Comparison of ENCODE assay signal across 14 mouse cellular contexts in the genomic region with DNA sequence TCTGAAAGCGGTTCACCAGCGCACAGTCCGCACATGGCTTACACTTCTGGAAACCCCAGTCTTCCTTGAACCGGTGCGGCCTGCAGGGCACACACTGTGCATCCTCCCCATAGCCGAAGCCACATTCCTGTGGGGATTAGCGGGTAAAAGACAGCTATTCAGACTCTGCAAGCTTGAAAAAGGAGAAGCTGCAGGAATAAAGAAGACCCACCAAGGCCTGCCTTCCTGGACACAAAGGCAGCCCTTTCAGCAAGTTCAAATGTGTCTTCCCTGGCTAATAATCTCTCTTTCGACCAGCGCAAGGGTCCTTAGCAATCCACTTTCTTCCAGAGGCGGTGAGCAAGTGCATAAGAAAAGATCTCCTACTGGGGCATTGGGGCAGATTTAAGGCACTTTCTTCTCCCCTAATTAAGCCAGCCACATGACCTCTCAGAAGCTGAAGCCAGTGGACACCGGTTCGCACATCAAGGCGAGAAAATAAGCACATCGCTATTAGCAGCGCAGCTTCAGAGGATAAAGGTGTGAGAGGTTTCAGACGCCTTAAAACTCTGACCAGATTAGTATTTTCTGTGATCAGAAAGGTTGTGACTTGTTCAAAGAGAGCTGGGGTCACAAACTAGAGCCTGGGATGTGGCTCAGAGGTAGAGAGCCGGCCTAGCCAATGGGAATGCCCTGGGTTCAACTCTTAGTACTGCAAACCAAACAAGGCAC. TPM values are rescaled to one million over a fixed set of nuclear protein-coding genes. Genes with fewer than 3 reads are reported as not detected.
DNase-seq lines count a peak whose midpoint lies in the region; ATAC-seq and TF ChIP-seq lines count a peak whose summit lies in the region.
"Had no signal": no experiment of that assay in that cellular context is flagged by ENCODE, and none has a peak within 500 bp of the region (broad histone marks: within the 10 kb centered on the region; RNA-seq: fewer than 3 reads in every experiment).

No protein-coding gene starts in this region.

- H3K4me3 ChIP-seq in midbrain, embryonic 10.5 days = no peak overlapping the region
- no peak overlapping the region for H3K4me3 ChIP-seq in midbrain, postnatal 0 days (ENCODE audit: low read depth, low read length)
- H3K4me3 ChIP-seq in forebrain, embryonic 13.5 days = no peak overlapping the region
- H3K4me3 ChIP-seq in midbrain, embryonic 16.5 days (ENCODE audit: low read depth, low read length) = no peak overlapping the region

- H3K9ac ChIP-seq in midbrain, postnatal 0 days (replicated peaks; ENCODE audit: low read length, poor library complexity, severe bottlenecking) = no peak overlapping the region
- H3K9ac ChIP-seq in forebrain, embryonic 13.5 days = peak overlapping the region; percentile 21; the same call in 1 of the 2 replicates
- H3K9ac ChIP-seq in midbrain, embryonic 16.5 days (ENCODE audit: low read depth, low read length) = no peak overlapping the region

- H3K4me1 ChIP-seq in midbrain, embryonic 10.5 days = peaks cover 66% of the 10 kb centered on the region
- H3K4me1 ChIP-seq in midbrain, postnatal 0 days (ENCODE audit: insufficient read depth, low read length) = no peaks in the 10 kb centered on the region
- peaks cover 27% of the 10 kb centered on the region for H3K4me1 ChIP-seq in forebrain, embryonic 13.5 days
- H3K4me1 ChIP-seq in midbrain, embryonic 16.5 days (ENCODE audit: control insufficient read depth, insufficient read depth, low read length) = peaks cover 6% of the 10 kb centered on the region

- ATAC-seq in midbrain, postnatal 0 days (ENCODE audit: low FRiP score) = no peak
- peak; percentile 61; the same call in 1 of the 2 replicates for ATAC-seq in forebrain, embryonic 13.5 days
- ATAC-seq in midbrain, embryonic 16.5 days = peak; percentile 32; the same call in 1 of the 2 replicates
- ATAC-seq in cerebellum, adult (ENCODE audit: insufficient number of reproducible peaks, low FRiP score, low TSS enrichment) = no peak
- ATAC-seq: activated CD4-positive, CD25-positive, alpha-beta regulatory T cell, adult 4 months had no signal

- H3K4me2 ChIP-seq in midbrain, postnatal 0 days (ENCODE audit: low read depth, low read length, poor library complexity, severe bottlenecking) = no peak overlapping the region
- H3K4me2 ChIP-seq in forebrain, embryonic 13.5 days = peak overlapping the region; percentile 10; the same call in 1 of the 2 replicates
- H3K4me2 ChIP-seq in midbrain, embryonic 16.5 days (ENCODE audit: low read length) = no peak overlapping the region

- intact Hi-C loops in heart, postnatal 25 days (cut with DNase I) = no loop called here

- 3% methylated on average over 17 of the region's 17 CpGs for WGBS in midbrain, embryonic 10.5 days
- WGBS in midbrain, postnatal 0 days = 23% methylated on average over 17 of the region's 17 CpGs
- WGBS in forebrain, embryonic 13.5 days = 3% methylated on average over 17 of the region's 17 CpGs
- 13% methylated on average over 17 of the region's 17 CpGs for WGBS in midbrain, embryonic 16.5 days

- peaks cover 39% of the 10 kb centered on the region for H3K27me3 ChIP-seq in midbrain, embryonic 10.5 days (ENCODE audit: low read depth, poor library complexity, severe bottlenecking)
- H3K27me3 ChIP-seq in midbrain, postnatal 0 days (ENCODE audit: insufficient read depth, low read length) = no peaks in the 10 kb centered on the region
- H3K27me3 ChIP-seq in forebrain, embryonic 13.5 days = no peaks in the 10 kb centered on the region
- no peaks in the 10 kb centered on the region for H3K27me3 ChIP-seq in midbrain, embryonic 16.5 days (ENCODE audit: control insufficient read depth, insufficient read depth, low read depth, low read length)

- peak; percentile 84 for DNase-seq in midbrain, embryonic 10.5 days (ENCODE audit: low spot score)
- DNase-seq in midbrain, postnatal 0 days (ENCODE audit: low spot score) = no peak
- peak; percentile 61 for DNase-seq in embryo, embryonic 9.5 days (ENCODE audit: extremely low spot score)
- no peak for DNase-seq in adrenal gland, adult 18-20 months (ENCODE audit: low spot score in 2 of 2)
- no peak for DNase-seq in heart, postnatal 25 days (ENCODE audit: low spot score)
- DNase-seq: B cell, adult 2 months; cerebellum, adult 9-10 months; lung, postnatal 10 days; right cerebral cortex, adult 18-20 months had no signal

- no peaks in the 10 kb centered on the region for H3K9me3 ChIP-seq in midbrain, embryonic 10.5 days (replicated peaks)
- H3K9me3 ChIP-seq in midbrain, postnatal 0 days (ENCODE audit: low read length) = no peaks in the 10 kb centered on the region
- no peaks in the 10 kb centered on the region for H3K9me3 ChIP-seq in forebrain, embryonic 13.5 days (replicated peaks)
- H3K9me3 ChIP-seq in midbrain, embryonic 16.5 days (replicated peaks; ENCODE audit: control insufficient read depth, low read length, poor library complexity, severe bottlenecking) = no peaks in the 10 kb centered on the region

- no peak for TF ChIP-seq CTCF in midbrain, postnatal 0 days (IDR thresholded peaks at IDR 0.05)

- peak overlapping the region; percentile 76 for H3K27ac ChIP-seq in midbrain, embryonic 10.5 days (replicated peaks)
- H3K27ac ChIP-seq in midbrain, postnatal 0 days (ENCODE audit: low read depth, low read length) = no peak overlapping the region
- H3K27ac ChIP-seq in forebrain, embryonic 13.5 days = peak overlapping the region; percentile 54
- H3K27ac ChIP-seq in midbrain, embryonic 16.5 days (ENCODE audit: low read length) = no peak overlapping the region

- H3K36me3 ChIP-seq in midbrain, embryonic 10.5 days = peaks cover 57% of the 10 kb centered on the region
- H3K36me3 ChIP-seq in midbrain, postnatal 0 days (ENCODE audit: insufficient read depth, low read length) = no peaks in the 10 kb centered on the region
- H3K36me3 ChIP-seq in forebrain, embryonic 13.5 days (ENCODE audit: poor library complexity, severe bottlenecking) = peaks cover 9% of the 10 kb centered on the region; the same call in 1 of the 2 replicates
- H3K36me3 ChIP-seq in midbrain, embryonic 16.5 days (ENCODE audit: control insufficient read depth, insufficient read depth, low read length) = no peaks in the 10 kb centered on the region

RNA-seq across cellular contexts. Expression of a gene that starts 41.0 kb away (rescaled TPM):
- 76.1 and 88.7 TPM in 2 replicates for polyA plus RNA-seq in midbrain, embryonic 10.5 days (2016; fragmentation: Nextera tagmentation; extraction: Ambion mirVana)
- 42.9 and 50.3 TPM in 2 replicates for total RNA-seq in midbrain, postnatal 0 days (2014; rRNA removed)
- polyA plus RNA-seq in midbrain, postnatal 0 days (2015; fragmentation: Nextera tagmentation; extraction: Ambion mirVana) = 29.5 and 32.3 TPM in 2 replicates
- polyA plus RNA-seq in forebrain, embryonic 13.5 days (2015; fragmentation: Nextera tagmentation; extraction: Ambion mirVana) = 61.3 and 84.4 TPM in 2 replicates
- 36.5 and 41.7 TPM in 2 replicates for polyA plus RNA-seq in midbrain, embryonic 16.5 days (2015; fragmentation: Nextera tagmentation; extraction: Ambion mirVana)
- total RNA-seq in adrenal gland, adult 18-20 months (2021) = 10 to 100 TPM; 13.1 to 49.8 TPM
- total RNA-seq in heart, postnatal 25 days (2021) = 1 to 10 TPM; 3.8 to 4.9 TPM
- total RNA-seq: MEL had no signal
- polyA plus RNA-seq: activated CD4-positive, CD25-positive, alpha-beta regulatory T cell, adult 4 months had no signal

Comparison
In these comparisons a context has a peak if more than half of its experiments do, and no peak if none do; other contexts are left out.
1. DNase-seq: peak in midbrain, embryonic 10.5 days (single experiment) and embryo, embryonic 9.5 days (single experiment); none in midbrain, postnatal 0 days (single experiment), adrenal gland, adult 18-20 months (0 of 2) and heart, postnatal 25 days (single experiment).
2. H3K27ac ChIP-seq: peak in midbrain, embryonic 10.5 days (single experiment) and forebrain, embryonic 13.5 days (single experiment); none in midbrain, postnatal 0 days (single experiment) and midbrain, embryonic 16.5 days (single experiment).
3. ATAC-seq: peak in forebrain, embryonic 13.5 days (single experiment) and midbrain, embryonic 16.5 days (single experiment); none in midbrain, postnatal 0 days (single experiment) and cerebellum, adult (single experiment).